Mouse (Mus musculus) hematopoietic stem cell, adult 5-6 weeks (primary cell): ENCODE results near the gene Myh6. TPM values are rescaled to one million over a fixed set of nuclear protein-coding genes. Genes with fewer than 3 reads are reported as not detected.

ENCODE experiments used
- ATAC-seq, 2 experiments: fragments of 125-278 bp in 1 of 2; replicated peaks in 1 of 2; 2 replicates each; pipeline ENCODE4 v1.8.0; 2016 to 2017; ENCODE audit warnings: inconsistent platforms in 2 of 2, mild to moderate bottlenecking in 2 of 2, moderate number of reproducible peaks in 2 of 2, low read depth in 1 of 2, moderate TSS enrichment in 1 of 2; ENCODE audit not compliant: low FRiP score in 2 of 2, poor library complexity in 2 of 2, severe bottlenecking in 2 of 2, insufficient read depth in 1 of 2, low TSS enrichment in 1 of 2
- total RNA-seq: library from RNA; stranded (forward); fragments of 172-1452, 232-1000 nt; gene quantifications from 2 replicates; pipeline ENCODE4 v1.2.3, GENCODE M21; 2017

Myh6 gene
- total RNA-seq, 1 experiment from 2014 or later: not detected

DNA sequence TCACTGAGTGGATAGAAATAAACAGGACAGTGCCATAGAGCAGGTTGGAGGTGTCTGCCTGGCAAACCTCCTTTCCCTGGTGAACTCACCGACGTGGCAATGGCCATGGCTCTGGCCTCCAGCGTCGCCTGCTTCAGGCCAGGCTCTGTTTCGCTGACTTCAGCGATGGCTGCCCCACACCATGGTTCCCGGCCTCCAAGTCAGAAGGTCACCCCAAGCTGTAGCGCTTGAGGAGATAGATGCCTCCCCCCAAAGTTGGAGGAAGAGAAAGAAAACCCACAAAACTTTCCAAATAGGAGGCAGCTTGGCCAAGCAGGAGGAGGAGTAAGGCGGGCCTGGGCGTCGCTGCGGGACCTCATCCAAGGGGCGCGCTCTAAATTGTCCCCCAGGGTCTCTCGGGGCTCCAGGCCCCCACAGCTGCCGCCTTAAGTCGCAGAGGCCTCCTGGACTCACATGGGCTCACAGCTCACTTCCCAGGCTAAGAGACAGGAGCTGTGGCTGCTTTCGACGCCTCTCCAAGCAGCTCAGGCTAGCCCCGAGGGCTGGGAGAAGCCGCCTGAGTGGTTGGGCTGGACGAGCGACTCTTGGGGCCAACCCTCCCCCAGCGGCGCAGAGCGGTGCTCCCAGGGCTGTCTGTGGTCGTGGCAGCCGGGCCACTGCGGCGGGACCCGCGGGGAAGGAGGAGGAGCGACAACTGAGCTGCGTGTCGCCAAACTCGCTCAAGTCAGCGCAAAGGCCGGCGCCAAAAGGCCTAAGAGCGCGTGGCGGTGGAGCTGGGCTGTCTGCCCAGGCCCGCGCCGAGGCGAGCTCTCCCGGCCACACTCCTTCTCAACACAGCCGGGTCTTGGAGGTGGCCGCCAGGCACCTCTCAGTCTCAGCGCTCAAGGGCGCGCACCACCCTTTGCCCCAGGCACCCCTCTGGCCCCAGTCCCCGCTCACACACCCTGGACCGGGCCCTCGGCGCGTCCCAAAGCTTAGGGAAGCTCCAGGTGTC is 41.1 kb downstream of the Myh6 start, which contains the start of gene Efs:
Gene Efs, minus strand, starts transcription at position 778 of the 994 bp plus-strand sequence.
- peak; percentile 44 to 63; a peak in 3 of 4 replicates for ATAC-seq

DNA sequence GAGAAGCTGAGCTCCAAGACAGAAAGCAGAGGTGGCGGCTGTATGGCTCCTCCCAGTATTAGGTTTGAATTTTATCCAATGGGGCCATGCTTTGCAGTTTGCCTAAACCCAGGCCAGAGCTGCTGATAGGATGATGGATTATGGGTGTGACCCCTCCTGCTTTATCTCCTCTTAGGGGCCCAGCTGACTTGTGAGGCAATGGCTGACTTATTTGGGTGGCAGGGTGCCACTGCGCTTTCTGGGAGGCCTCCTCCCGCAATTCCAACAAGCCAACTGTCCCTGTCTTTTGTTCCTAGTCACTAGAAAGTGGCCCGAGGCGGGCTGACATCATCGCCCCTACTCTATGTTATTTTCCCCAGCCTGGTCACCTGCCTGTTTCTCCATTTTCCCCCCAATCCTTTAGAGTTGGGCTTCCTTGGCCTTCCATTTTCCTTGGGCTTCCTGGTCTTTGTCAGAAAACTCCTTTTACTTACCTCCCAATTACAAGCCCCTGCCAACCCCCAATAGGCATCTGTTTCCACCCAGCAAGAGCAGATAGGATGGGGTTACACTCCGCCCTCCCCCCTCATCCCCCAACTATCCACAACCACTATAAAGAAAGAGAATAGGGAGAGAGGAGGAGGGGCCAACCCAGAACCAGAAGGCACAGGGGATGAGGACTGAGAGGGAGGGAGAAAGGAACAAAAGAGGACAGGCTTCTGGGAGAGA is 41.9 kb downstream of the Myh6 start:
- no peak for ATAC-seq

DNA sequence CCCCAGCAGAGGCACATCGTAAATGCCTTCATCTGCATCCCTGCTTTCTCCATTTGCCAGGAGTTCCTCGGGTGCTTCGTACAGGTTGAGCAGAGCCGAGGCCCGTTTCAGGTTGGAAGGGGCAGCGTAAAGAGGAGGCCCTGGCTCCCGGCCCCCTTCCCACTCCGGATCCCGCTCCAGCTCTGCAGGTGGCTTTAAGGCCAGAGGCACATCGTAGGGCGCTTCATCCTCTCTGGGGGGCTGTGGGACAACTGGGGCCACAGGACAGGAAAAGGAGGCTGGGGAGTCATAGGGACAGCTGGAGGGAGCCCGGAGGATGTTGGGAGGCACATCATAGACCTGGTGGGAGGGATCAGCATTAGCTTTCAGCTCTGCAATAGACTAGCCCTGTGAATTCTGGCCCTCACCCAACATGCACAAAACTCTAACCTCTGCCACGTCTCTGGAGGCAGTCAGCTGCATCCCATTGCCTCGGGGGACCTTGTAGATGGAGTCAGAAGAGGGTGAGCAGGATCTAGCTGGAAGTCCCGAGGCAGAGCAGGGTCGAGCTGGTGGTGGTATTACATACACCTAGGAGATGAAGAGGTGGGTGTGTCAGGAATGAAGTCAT is 46.5 kb downstream of the Myh6 start:
- ATAC-seq: no peak

DNA sequence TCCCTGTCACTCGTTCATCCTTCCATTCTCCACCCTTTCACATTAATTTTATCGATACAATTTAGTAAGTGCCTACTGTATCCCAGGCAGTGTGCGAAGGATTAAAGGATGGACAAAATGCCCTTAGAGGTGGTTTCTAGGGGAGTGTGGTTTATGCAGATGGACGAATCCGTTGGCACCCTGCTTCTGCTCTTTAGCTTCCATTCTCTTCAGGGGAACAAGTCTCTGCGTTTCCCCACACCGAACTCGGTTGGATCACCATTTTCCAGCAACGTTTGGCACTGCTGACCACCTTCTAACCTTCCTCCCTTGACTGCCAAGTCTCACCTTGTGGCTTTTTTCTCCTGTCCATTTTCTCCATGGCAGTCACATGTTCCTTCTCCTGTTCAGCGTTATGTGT is 53.4 kb downstream of the Myh6 start:
- ATAC-seq: no peak

DNA sequence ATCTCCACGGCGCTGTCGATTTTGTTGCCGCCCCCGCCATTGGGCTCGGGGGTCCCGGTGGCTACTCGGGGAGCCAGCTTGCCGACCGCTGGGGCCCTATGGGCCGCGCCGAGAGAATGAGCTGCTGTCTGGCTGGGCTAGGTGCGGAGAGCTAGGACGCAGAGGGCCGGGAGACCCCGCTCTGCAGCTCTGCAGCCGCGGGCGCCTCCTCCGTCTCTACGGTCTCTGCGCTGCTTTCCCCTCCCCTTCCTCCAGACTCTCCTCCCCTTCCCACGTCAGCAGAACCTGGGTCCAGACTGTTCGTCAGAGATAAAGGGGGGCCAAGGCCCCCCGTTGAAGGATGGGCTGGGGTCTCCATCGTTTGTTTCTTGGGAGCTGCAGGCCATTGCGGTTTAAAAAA is 53.8 kb downstream of the Myh6 start, which contains the start of gene Slc22a17:
Gene Slc22a17, minus strand, starts transcription at position 247 of the 400 bp plus-strand sequence.
- peak; percentile 76 to 89 for ATAC-seq

DNA sequence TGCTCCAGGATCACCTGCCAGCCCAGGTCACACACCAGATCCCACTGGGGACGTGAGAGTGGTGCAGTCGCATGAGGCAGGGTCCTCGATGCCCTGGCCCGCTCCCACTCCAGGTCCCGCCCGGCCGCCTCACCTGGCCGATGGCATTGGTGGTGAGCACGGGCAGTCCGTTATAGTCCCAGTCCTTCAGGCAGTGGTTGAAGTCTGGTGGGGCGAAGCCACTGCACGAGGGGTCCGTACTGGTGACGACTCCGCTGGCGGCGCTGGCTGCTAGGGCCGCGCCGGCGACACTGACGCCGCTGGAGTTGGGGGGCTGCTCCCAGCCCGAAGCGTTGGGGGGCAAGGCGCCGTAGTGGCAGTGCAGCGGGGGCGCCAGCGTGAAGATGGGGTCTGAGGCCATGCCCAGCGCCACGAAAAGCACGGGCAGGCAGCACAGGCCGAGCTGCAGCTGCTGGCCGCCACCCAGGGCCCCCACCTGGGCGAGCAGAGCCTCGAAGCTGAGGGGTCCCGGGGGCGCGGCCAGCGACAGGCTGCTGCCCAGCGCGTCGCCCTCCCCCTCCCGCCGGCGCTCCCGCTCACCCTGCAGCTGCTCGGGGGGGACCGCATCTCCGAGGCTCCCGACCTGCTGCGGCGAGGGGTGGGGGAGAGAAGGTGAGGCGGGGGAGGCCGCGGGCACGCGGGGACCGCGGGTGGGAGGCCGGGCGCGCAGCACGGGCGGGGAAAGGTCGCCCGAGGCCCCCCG is 54.4 kb downstream of the Myh6 start:
- no peak for ATAC-seq

DNA sequence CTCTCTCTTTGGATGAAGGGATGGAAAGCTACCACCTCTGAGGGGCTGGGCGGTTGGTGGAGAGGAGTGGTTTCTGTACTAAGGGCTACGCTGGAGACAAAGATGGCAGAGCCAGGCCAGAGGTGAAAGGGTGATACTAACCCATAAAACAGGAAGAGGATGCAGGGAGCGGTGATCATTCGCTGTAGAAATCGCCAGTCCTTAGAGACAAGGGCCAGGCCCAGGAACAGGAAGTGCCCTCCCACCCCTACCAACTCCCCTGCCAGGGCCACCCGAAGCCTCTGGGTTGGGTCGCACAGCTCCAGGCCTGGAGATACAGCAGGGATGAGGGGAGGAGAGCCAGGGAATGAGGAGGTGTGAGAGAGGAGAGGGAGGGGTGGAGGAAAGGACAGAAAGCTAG is 58.0 kb downstream of the Myh6 start:
- no peak for ATAC-seq

DNA sequence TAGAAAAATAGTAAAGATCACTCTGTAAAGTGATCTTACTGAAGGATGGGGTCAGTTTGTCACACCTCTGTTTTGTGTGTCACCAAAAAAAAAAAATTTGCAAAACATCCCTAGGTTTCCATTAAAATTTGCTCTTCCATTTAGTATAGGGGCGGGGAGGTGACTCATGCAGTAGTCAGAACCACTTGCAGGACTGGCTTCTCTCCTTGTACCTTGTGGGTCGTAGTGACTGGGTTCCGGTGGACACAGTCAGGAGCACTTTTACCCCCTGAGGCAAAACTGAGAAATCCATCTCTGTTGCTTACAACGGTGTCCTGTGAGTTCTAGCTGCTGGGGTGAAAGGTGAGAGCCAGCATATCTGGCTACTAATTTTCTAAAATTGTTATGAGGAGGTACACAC is 63.1 kb downstream of the Myh6 start:
- no peak for ATAC-seq

DNA sequence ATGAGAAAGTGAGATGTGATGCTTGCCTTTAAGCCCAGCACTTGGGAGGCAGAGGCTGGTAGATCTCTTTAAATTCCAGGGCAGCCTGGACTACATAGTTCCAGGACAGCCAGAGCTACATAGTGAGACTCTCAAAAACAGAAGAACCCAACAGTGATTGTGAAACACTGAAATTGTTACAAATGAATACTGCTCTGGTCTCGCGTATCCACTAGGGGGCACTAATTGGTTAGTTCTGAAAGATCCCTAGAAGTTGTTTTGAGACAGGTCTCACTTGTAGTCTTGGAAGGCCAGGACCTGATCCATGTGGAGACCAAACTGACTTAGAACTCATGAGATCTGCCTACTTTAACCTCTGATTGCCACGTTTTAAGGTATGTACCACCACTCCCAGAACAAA is 66.3 kb downstream of the Myh6 start:
- peak; percentile 70 to 77 for ATAC-seq

DNA sequence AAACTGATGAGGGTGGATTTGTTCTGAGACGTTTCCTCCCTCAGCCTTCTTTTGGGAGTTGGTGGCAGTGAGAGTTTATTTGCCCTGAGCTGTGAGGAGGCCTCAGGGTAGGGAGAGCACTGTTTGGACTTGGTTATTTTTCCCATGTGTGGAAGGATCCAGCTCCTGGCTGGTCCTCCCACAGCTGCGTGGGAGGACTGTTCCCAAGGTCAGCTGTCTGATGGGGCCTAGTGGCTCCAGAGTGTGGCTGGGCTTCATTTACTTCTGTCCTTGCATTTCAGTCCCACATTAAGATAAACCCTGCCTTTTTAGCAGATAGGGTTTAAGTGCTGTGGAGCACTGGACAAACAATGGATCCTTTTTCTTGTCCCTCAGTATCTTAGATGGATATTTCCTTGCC is 69.3 kb downstream of the Myh6 start:
- ATAC-seq: no peak

DNA sequence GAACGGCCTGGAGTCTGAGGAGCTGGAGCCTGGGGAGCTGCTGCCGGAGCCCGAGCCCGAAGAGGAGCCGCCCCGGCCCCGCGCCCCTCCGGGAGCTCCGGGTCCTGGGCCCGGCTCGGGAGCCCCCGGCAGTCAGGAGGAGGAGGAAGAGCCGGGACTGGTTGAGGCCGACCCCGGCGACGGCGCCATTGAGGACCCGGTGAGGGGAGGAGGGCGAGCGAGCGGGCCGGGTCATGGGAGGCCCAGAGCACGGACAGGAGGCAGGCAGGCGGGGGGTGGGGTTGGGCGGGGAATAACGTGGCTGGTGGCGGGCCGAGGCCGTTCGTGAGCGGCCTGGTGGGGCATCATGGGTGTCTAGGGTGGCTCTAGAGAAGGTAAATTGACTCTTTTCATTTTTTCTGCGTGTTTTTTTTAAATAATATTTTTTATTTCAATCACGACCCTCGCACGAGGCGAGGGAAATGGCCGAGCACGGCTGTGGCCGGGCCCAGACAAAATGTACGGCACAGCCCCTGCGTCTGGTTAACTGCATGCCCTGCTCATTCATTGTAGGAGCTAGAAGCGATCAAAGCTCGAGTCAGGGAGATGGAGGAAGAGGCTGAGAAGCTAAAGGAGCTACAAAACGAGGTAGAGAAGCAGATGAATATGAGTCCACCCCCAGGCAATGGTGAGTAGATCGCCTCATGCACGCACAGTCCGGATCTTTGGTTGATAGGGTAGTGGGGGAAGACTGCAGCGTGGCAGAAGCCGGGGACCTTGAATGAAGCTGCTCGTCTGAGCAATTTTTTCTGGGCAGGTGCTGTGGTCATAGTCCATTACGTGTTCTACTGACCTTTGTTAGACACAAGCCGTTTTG is 72.2 kb downstream of the Myh6 start:
- peak in 1 of 2 experiments; percentile 11; a peak in 1 of 4 replicates for ATAC-seq

DNA sequence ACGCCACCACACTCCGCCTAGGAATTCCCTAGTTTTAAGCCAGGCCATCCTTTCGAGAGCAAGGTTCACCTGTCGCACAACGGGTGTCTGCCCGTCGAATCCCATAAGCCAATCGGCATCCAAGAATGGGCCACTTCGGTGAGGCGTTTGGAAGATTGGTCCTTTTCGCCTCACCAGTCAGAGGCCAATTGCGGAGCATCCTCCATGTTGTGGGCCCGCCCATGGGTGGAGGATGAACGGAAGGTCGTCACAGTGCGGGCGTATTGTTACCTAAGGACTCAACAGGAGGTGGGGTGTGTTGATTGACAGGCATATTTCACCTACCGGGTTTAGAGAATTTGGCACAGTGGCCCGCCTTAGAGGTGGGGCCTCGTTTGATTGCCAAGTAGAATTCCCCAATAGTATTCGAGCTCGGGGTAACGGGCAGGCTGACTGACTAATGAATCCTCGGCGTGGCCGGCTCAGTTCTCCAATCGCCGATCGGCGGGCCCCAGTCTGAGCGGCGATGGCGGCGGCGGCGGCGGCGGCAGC is 73.0 kb downstream of the Myh6 start:
- peak; percentile 98 to 99 for ATAC-seq

DNA sequence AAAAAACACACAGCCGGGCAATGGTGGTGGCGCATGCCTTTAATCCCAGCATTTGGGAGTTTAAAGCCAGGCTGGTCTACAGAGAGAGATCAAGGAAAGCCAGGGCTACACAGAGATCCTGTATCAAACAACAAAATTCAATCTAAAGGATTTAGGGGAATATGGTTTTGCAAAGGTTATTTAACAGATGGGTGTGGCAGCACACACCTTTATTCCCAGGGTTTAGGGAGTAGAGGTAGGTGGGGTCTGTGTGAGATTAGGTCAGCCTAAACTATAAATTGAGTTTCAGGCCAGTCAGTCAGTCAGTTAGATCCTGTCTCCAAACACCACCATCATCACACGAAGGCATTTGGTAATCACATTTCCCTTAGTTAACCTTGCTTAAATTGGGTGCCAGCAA is 74.5 kb downstream of the Myh6 start, which contains the start of gene Pabpn1:
Gene Pabpn1, plus strand, starts transcription at position 301 of the 400 bp plus-strand sequence.
- ATAC-seq: no peak
